Mouse (Mus musculus): ENCODE results near the gene Arsa.
"Not testable (repeated sequence)": the region's sequence is repeated elsewhere in the genome, so short reads cannot be mapped to it uniquely, and the experiment has no call there.

Arsa gene

GRCm38 (mm10) chr15:89453865-89454478 is 23.3 kb downstream of the Arsa start, which contains the start of gene Mapk8ip2:
Mapk8ip2 (plus strand) TSS chr15:89453913.
- no peak for DNase-seq

DNA sequence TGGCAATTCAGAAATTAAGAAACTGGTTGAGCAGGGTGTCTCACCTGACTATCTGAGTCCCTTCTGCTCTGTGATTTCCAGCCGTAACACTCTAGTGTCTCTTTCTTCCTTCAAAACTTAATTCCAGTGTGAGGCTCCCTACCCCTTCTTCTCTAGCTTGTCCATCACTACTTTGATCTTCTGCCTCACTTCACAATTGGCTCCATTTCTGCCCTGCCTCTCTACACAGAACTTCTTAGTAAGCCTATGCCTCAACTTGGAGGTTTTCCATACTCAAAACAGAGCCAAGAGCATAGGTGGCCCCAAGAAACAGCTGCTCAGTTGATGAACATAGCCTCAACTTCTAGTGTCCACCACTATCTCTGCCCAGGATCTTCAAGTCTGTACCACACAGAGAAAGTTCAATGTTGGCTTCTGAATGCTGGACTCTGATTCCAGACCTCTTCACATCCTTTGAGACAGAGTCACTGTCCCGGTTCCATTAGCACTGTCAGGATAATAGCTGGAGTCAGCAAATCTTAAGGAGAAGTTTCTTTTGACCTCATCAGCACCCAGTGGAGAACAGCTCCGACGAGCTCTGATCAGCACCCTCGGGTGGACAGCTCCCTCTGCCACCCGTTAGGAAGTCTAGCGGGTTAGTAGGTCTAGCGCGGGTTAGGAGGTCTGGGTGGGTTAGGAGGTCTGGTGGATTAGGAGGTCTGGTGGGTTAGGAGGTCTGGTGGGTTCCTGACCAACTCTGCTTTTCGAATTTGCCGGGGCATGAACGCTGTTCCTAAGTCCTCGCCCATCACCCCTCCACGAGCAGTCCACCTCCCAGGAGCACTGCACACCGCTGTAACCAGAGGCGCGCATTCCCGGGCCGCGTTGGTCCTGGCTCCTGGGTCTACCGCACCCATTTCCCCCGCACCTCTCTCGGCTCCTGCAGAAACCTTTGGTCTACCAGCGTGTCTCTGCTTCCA is 24.0 kb downstream of the Arsa start:
- peak; percentile 60 to 88 for DNase-seq

GRCm38 (mm10) chr15:89442486-89443070 is 34.6 kb downstream of the Arsa start:
- peak in 1 of 2 experiments; percentile 24 for DNase-seq

GRCm38 (mm10) chr15:89435878-89436277 is 41.3 kb downstream of the Arsa start:
- no peak for DNase-seq

DNA sequence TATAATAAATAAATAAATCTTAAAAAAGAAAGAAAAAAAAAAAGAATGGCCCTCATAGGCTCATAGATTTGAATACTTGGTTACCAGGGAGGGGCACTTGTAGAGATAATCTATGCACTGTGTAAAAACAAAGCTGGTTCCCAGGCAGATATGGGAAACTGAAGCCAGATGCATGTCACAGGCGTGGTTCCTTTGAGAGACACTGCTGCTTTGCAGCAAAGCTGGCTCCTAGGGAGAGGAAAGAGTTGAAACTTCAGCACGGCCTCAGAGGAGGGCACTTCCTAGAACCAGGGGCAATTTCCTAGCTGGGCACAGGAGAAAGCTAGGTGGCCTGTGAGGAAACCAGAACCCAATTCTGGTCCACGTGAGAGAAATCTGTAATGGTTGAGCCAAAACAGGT is 43.1 kb downstream of the Arsa start:
- no peak for DNase-seq

DNA sequence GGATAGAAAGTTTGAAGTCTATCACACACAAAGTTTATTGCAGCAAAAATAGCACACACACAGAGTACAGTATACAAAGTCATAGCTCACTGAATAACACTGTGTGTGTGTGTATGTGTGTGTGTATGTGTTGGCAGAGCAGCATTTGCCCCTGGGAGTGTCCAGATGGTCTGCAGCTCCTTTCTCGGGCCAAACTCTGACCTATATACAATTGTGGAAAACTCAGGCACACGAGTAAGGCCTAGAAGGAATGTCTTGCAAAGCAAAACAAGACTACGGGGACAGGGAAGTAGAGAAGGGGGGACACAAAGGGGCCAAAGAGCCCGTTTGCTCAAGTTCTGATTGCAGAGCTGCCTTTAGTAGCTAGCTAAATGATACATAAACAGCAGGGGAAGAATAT is 44.3 kb downstream of the Arsa start:
- DNase-seq: no peak

GRCm38 (mm10) chr15:89431806-89432205 is 45.4 kb downstream of the Arsa start:
- no peak for DNase-seq

- DNase-seq: no peak
Observed at GRCm38 (mm10) chr15:89431271-89431670, 46.0 kb downstream of the Arsa start.

DNA sequence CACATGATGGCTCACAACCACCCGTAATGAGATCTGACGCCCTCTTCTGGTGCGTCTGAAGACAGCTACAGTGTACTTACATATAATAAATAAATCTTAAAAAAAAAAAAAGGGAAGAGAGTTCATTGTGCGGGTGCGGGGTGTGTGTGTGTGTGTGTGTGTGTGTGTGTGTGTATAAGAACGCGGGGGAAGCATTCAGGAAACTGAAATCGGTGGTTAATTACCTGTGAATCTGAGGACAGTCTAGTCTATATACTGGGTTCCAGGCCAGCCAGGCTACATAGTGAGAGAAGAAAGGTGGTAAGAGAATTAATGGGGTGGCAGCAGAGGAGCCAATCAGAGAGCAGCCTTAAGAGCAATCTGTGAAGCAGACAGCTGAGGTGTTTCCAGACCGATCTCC is 46.5 kb downstream of the Arsa start:
- not testable (repeated sequence) for DNase-seq

DNA sequence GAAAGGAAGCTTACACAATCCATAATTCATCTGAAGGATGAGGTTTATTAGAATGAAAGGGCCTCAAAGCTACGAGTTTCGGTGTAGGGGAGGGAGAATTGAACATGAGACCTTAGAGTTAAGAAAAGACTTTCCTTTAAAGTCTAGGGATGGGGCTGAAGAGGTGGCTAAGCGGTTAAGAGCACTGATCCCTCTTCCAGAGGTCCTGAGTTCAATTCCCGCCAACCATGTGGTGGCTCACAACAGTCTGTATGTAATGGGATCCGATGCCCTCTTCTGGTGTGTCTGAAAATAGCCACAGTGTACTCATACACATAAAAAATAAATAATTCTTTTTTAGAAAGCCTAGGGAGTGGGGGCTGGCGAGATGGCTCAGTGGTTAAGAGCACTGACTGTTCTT is 46.9 kb downstream of the Arsa start:
- no peak for DNase-seq

GRCm38 (mm10) chr15:89429352-89430221 is 47.6 kb downstream of the Arsa start, which contains the start of the genes C730034F03Rik, Gm44502 and Chkb:
C730034F03Rik (plus strand) TSS chr15:89429589.
Gm44502 (minus strand) TSS chr15:89429696.
Chkb (minus strand) TSS chr15:89429908.
- DNase-seq: peak; percentile 95 to 96

DNA sequence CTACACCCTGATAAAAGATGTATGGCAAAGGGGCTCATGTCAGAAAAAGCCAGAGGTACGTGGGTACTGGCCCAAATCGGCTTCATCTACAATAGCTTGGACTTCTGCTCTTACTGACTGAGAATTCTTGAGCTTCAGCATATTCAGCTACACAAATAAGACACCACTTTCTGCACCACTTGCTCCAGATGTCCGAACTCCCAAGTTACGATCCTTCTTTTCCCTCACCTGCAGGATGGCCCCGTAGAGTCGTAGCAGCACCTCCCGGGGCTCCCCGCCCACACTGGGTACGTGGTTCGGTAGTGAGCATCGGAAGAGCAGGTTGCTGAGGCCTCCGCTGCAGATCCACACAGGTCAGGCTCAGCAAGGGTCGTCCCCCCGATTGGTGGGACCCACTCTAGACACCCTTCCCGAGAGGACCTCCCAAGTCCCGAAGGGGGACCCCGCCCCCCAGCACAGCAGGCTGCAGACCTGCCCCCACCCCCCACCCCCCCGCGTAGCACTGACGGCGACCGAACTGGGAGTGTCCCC is 48.3 kb downstream of the Arsa start:
- no peak for DNase-seq

- no peak for DNase-seq
Observed at GRCm38 (mm10) chr15:89428136-89428790, 49.0 kb downstream of the Arsa start.

- no peak for DNase-seq
Observed at GRCm38 (mm10) chr15:89426716-89427115, 50.5 kb downstream of the Arsa start.

GRCm38 (mm10) chr15:89425711-89426121 is 51.5 kb downstream of the Arsa start, which contains the start of gene Cpt1b:
Cpt1b (minus strand) TSS chr15:89425863.
- peak; percentile 60 to 61 for DNase-seq

DNA sequence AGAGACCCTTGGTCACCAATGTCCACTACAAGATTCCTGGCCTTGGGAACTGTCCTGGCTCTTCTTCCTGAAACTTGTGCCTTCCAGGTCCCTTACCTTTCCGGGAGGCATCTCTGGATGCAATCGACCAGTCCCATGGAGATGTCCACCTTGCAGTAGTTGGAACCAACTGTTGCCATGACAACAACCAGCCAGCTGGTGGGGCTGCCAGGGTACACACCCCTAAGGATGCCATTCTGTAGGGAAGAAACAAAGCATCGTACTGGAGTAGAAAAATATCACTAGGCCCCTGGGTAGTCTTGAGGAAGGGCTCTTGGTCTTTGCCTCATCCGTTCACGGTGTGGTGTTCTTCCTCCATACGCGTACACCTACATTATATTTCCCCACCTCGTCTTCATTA is 52.6 kb downstream of the Arsa start:
- DNase-seq: no peak
